In genomic region chr4:40757780-40758420, GRCm38 (mm10) we compare ENCODE assay signal across 8 mouse cellular contexts. TPM values are rescaled to one million over a fixed set of nuclear protein-coding genes. Genes with fewer than 3 reads are reported as not detected.
DNase-seq lines count a peak whose midpoint lies in the region; ATAC-seq and TF ChIP-seq lines count a peak whose summit lies in the region.

Smu1 (minus strand) TSS chr4:40757923.

- peak within 1 kb of the TSS; percentile 89 for H3K9ac ChIP-seq in heart, embryonic 15.5 days
- H3K9ac ChIP-seq in liver, embryonic 14.5 days (replicated peaks) = peak within 1 kb of the TSS; percentile 71
- peak within 1 kb of the TSS; percentile 79 for H3K9ac ChIP-seq in neural tube, embryonic 11.5 days (ENCODE audit: low read length)
- peak within 1 kb of the TSS; percentile 85 for H3K9ac ChIP-seq in stomach, postnatal 0 days (ENCODE audit: low read length)

- H3K27ac ChIP-seq in forebrain, embryonic 10.5 days = peak within 1 kb of the TSS; percentile 85
- H3K27ac ChIP-seq in heart, embryonic 15.5 days = peak within 1 kb of the TSS; percentile 65
- peak within 1 kb of the TSS; percentile 3 for H3K27ac ChIP-seq in liver, embryonic 14.5 days
- H3K27ac ChIP-seq in neural tube, embryonic 11.5 days (ENCODE audit: low read depth, low read length) = no peak within 1 kb of the TSS
- H3K27ac ChIP-seq in stomach, postnatal 0 days (replicated peaks) = peak within 1 kb of the TSS; percentile 78

- peaks cover 3% of the 10 kb centered on the region; the same call in 1 of the 2 replicates for H3K4me1 ChIP-seq in forebrain, embryonic 10.5 days
- H3K4me1 ChIP-seq in heart, embryonic 15.5 days (replicated peaks) = peaks cover 5% of the 10 kb centered on the region
- H3K4me1 ChIP-seq in liver, embryonic 14.5 days (replicated peaks; ENCODE audit: control insufficient read depth in 2 of 2, insufficient read depth in 2 of 2, low read length in 1 of 2) = peaks cover 0 to 5% of the 10 kb centered on the region in 2 experiments; a peak in 2 of 4 replicates
- H3K4me1 ChIP-seq in neural tube, embryonic 11.5 days (ENCODE audit: control insufficient read depth, insufficient read depth, low read length) = 0 out of 2 replicates have a peak, but pooled peaks cover 2% of the 10 kb centered on the region
- no peaks in the 10 kb centered on the region for H3K4me1 ChIP-seq in stomach, postnatal 0 days (replicated peaks; ENCODE audit: control insufficient read depth, insufficient read depth)

- peak; percentile 97 for DNase-seq in c-Kit-negative CD71-positive TER-119-positive erythroid progenitor cells, embryonic 14.5 days (ENCODE audit: low read depth, low spot score)
- peak; percentile 96 for DNase-seq in forebrain, embryonic 10.5 days (ENCODE audit: extremely low spot score, low spot score)
- peak; percentile 96 to 98 for DNase-seq in kidney, postnatal 25 days
- peak; percentile 94 to 95 (median 95) for DNase-seq in liver, embryonic 14.5 days (ENCODE audit: low read depth in 3 of 3, low spot score in 3 of 3)
- peak; percentile 99 for DNase-seq in neural tube, embryonic 11.5 days (ENCODE audit: low spot score)
- peak; percentile 99 for DNase-seq in stomach, postnatal 0 days (ENCODE audit: low spot score)

- WGBS in forebrain, embryonic 10.5 days = under 1% methylated on average over 40 of the region's 40 CpGs
- under 1% methylated on average over 40 of the region's 40 CpGs for WGBS in heart, embryonic 15.5 days
- under 1% methylated on average over 40 of the region's 40 CpGs for WGBS in liver, embryonic 14.5 days (ENCODE audit: insufficient replicate concordance)
- WGBS in neural tube, embryonic 11.5 days = under 1% methylated on average over 40 of the region's 40 CpGs
- under 1% methylated on average over 40 of the region's 40 CpGs for WGBS in stomach, postnatal 0 days

- no peak for TF ChIP-seq EP300 in liver, embryonic 14.5 days (IDR thresholded peaks at IDR 0.05; ENCODE audit: low read depth)
- TF ChIP-seq EP300 in stomach, postnatal 0 days (optimal IDR thresholded peaks at IDR 0.05) = no peak

- H3K27me3 ChIP-seq in forebrain, embryonic 10.5 days (ENCODE audit: poor library complexity, severe bottlenecking) = no peaks in the 10 kb centered on the region
- H3K27me3 ChIP-seq in heart, embryonic 15.5 days = no peaks in the 10 kb centered on the region
- H3K27me3 ChIP-seq in liver, embryonic 14.5 days (ENCODE audit: control insufficient read depth, insufficient read depth, low read length) = no peaks in the 10 kb centered on the region
- no peaks in the 10 kb centered on the region; the same call in 1 of the 2 replicates for H3K27me3 ChIP-seq in neural tube, embryonic 11.5 days (ENCODE audit: control insufficient read depth, insufficient read depth, low read length)
- H3K27me3 ChIP-seq in stomach, postnatal 0 days (ENCODE audit: control insufficient read depth, insufficient read depth, low read length) = no peaks in the 10 kb centered on the region

- H3K4me2 ChIP-seq in heart, embryonic 15.5 days = peak within 1 kb of the TSS; percentile 80
- H3K4me2 ChIP-seq in liver, embryonic 14.5 days (ENCODE audit: low read depth) = peak within 1 kb of the TSS; percentile 75
- H3K4me2 ChIP-seq in neural tube, embryonic 11.5 days (ENCODE audit: low read depth) = peak within 1 kb of the TSS; percentile 74
- H3K4me2 ChIP-seq in stomach, postnatal 0 days (replicated peaks; ENCODE audit: low read depth) = peak within 1 kb of the TSS; percentile 62

- H3K9me3 ChIP-seq in forebrain, embryonic 10.5 days = no peaks in the 10 kb centered on the region
- no peaks in the 10 kb centered on the region for H3K9me3 ChIP-seq in heart, embryonic 15.5 days (replicated peaks)
- no peaks in the 10 kb centered on the region for H3K9me3 ChIP-seq in liver, embryonic 14.5 days (ENCODE audit: control insufficient read depth, low read length)
- no peaks in the 10 kb centered on the region for H3K9me3 ChIP-seq in neural tube, embryonic 11.5 days (ENCODE audit: control insufficient read depth, low read length)
- no peaks in the 10 kb centered on the region for H3K9me3 ChIP-seq in stomach, postnatal 0 days (ENCODE audit: control insufficient read depth, low read length)

- peaks cover 30% of the 10 kb centered on the region for H3K36me3 ChIP-seq in forebrain, embryonic 10.5 days (replicated peaks)
- H3K36me3 ChIP-seq in heart, embryonic 15.5 days = peaks cover 28% of the 10 kb centered on the region
- H3K36me3 ChIP-seq in liver, embryonic 14.5 days (replicated peaks; ENCODE audit: control insufficient read depth, insufficient read depth, low read depth) = peaks cover 22% of the 10 kb centered on the region
- H3K36me3 ChIP-seq in neural tube, embryonic 11.5 days (ENCODE audit: control insufficient read depth, insufficient read depth, low read length) = no peaks in the 10 kb centered on the region; the same call in 1 of the 2 replicates
- peaks cover 10% of the 10 kb centered on the region; the same call in 1 of the 2 replicates for H3K36me3 ChIP-seq in stomach, postnatal 0 days (ENCODE audit: control insufficient read depth, insufficient read depth, low read length)

- ATAC-seq in CD4-positive, CD25-positive, alpha-beta regulatory T cell, adult 4 months = peak; percentile 95
- peak; percentile 97 for ATAC-seq in heart, embryonic 15.5 days (replicated peaks; ENCODE audit: insufficient number of reproducible peaks, insufficient read depth, low FRiP score, low read depth)
- ATAC-seq in liver, embryonic 14.5 days (ENCODE audit: insufficient read depth) = peak; percentile 98
- ATAC-seq in neural tube, embryonic 11.5 days (ENCODE audit: insufficient read depth, low FRiP score, low TSS enrichment) = peak; percentile 98
- ATAC-seq in stomach, postnatal 0 days (ENCODE audit: low FRiP score, low TSS enrichment) = peak; percentile 98

- peak within 1 kb of the TSS; percentile 74 for H3K4me3 ChIP-seq in forebrain, embryonic 10.5 days
- H3K4me3 ChIP-seq in heart, embryonic 15.5 days = peak within 1 kb of the TSS; percentile 99
- H3K4me3 ChIP-seq in liver, embryonic 14.5 days (ENCODE audit: insufficient read depth in 1 of 2, low read depth in 2 of 2, low read length in 2 of 2) = peak within 1 kb of the TSS; percentile 78 to 84
- peak within 1 kb of the TSS; percentile 82 for H3K4me3 ChIP-seq in neural tube, embryonic 11.5 days (ENCODE audit: low read depth, low read length)
- peak within 1 kb of the TSS; percentile 79 for H3K4me3 ChIP-seq in stomach, postnatal 0 days (ENCODE audit: low read depth, low read length)

- no peak for TF ChIP-seq CTCF in liver, embryonic 14.5 days (IDR thresholded peaks at IDR 0.05; ENCODE audit: low read depth)
- no peak for TF ChIP-seq CTCF in stomach, postnatal 0 days (IDR thresholded peaks at IDR 0.05; ENCODE audit: low read depth)

RNA-seq across cellular contexts. Expression of gene Smu1, which starts in this region (rescaled TPM):
- polyA plus RNA-seq in CD4-positive, CD25-positive, alpha-beta regulatory T cell, adult 4 months (2017; shearing (Covaris generic)) = 100 to 1,000 TPM; 122 to 123 TPM
- polyA plus RNA-seq in forebrain, embryonic 10.5 days (2016; fragmentation: Nextera tagmentation; extraction: Ambion mirVana) = 196 and 198 TPM in 2 replicates
- 83.8 and 101 TPM in 2 replicates for polyA plus RNA-seq in heart, embryonic 15.5 days (2015; fragmentation: Nextera tagmentation; extraction: Ambion mirVana)
- polyA plus RNA-seq in liver, embryonic 14.5 days (2012; rRNA removed) = 25.3 and 37.3 TPM in 2 replicates
- 73.2 and 78.6 TPM in 2 replicates for polyA plus RNA-seq in liver, embryonic 14.5 days (2014; fragmentation: Nextera tagmentation; extraction: Ambion mirVana)
- polyA plus RNA-seq in neural tube, embryonic 11.5 days (2014; fragmentation: Nextera tagmentation; extraction: Ambion mirVana) = 186 and 191 TPM in 2 replicates
- polyA plus RNA-seq in stomach, postnatal 0 days (2015; fragmentation: Nextera tagmentation; extraction: Ambion mirVana) = 79.9 and 80.9 TPM in 2 replicates
